Mouse (Mus musculus): Measurements from ENCODE around the gene Myzap. TPM values are rescaled to one million over a fixed set of nuclear protein-coding genes. Genes with fewer than 3 reads are reported as not detected.
A peak's percentile ranks its signal among the peaks of the same experiment; 100 is the strongest.
"Not testable (repeated sequence)": the region's sequence is repeated elsewhere in the genome, so short reads cannot be mapped to it uniquely, and the experiment has no call there.

The Myzap gene
- 100 to 1,000 TPM; 261 to 277 TPM for total RNA-seq (2021)

DNA sequence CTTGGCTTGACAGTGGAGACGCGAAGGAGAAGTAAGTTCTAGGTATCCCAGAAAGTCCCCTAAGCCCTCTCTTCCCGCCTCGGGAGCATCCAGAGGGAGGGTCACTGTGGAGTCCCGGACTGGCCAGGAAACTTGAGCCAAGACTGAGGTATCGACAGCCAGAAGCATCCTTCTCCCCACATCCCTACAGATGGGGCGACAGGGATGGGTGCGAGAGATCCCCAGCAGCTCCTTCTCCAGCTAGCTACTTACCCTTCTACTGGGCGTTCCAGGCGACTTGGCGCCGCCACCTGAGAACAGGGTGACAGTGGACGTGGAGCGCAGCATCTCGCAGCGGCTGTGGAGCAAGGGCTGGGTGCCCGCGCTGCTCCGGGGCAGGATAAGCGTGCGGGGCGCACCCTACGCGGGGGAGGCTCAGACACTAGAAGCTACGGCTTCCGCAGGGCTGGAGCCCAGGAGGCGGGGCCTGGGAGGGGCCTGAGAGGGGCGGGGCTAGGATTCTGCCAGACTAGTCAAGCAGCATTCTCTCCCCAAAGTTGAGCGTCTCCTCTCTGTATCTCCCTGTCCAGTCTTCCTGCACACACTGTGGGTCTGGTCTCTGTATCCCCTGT lies at the start of gene Myzap:
TSS of gene Myzap (minus strand) at position 423 of the 611 bp plus-strand sequence.
- DNase-seq = peak; percentile 97

DNA sequence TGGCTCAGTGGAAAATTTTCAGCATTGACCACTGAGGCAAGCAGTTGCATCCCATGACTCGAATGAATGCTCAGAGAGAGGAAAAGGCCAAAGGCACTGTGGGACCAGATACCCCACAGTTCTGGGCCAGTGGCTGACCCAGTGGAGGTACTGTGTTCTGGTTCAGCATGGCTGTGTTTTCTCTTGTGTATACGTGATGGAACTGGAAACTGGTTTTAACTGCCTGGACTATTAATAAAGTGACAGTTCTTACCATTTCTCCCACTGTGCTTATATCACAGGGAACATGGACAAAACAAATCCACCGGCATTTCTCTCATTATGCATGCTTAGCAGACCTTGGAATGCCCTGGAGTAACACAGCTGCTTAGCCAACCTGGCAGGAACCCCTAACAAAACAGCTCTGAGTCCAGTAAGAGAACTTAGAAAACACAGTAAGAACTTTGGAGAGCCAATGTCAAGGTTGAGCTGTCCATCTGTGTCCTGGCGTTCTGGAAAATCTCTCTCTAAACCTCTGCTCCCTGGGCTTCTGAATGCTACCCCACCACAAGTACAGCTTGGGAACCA lies 48.3 kb upstream of the Myzap start:
- DNase-seq = no peak

DNA sequence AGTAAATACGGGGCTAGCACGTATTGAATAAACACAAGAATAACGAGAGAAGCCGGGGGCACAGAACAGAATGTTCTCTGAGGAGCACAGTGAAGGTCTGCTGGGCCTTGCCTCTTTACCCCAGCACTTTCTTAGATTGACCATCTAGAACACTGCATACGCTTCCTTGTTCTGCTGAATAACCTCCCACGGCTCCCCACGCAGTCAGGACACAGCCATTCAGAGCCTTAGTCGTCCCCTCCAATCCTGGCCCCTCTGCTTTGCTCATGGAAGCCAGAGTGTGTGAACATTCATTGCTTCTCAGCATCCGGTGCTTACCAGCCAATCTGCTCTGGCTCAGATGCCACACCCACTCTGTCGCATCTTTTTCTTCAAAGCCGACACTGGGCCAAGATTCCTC lies 46.0 kb upstream of the Myzap start:
- no peak for DNase-seq

DNA sequence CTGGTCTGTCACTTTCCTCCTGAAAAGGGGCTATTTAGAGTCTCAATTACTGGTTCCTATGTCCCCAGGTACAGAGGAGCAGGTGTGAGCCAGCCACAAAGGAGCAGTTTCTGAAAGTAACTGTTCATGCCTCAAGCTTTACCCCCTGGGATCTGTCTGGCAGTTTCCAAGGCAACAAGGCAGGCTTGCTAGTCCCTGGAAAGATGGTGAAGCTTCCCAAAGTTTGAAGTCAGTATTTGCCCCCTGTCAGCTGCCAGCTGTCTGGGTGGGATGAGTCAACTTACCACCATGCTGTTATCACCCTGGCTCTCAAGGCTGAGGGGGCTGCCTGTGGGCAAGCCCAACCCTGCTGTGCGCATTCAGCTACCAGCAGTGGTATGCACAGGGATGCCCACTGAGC lies 44.7 kb upstream of the Myzap start:
- DNase-seq = no peak

DNA sequence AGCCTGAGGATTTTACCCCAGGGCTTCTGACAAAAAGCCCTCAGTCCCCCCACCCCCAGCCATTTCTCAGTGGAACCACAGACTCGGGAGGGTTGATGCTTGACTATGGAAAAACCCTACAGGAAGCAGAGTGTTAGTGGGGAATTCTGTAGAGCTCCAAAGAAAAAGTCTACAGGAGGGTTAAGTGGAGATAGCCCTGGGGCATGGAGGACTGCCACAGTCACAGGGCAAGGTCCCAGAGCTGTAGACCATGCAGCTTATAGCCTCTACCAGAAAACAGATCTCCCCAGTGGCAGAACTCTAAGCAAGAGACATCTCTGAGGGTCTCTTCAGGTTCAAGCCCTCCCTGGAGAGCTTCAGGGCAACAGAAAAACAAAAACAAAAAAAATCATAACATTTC lies 43.5 kb upstream of the Myzap start:
- no peak for DNase-seq

DNA sequence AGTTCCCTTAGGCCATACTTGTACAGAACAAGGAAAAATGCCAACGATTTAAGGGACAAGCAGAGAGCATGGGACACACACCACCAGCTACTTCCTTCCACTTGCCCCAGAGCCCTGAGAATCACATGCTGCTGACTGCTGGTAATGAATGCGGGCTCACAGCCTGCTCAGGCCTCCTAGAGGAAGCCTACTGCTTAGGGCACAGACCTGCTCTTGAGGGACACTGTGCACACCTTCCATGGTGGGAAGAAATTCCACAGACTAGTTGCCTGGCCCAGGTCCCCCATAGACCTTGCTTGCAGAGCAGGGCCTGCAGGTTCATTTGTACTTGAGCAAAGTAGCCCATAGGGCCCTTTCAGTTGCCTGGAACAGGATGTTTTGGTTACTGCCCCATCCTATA lies 42.8 kb upstream of the Myzap start:
- DNase-seq = no peak

DNA sequence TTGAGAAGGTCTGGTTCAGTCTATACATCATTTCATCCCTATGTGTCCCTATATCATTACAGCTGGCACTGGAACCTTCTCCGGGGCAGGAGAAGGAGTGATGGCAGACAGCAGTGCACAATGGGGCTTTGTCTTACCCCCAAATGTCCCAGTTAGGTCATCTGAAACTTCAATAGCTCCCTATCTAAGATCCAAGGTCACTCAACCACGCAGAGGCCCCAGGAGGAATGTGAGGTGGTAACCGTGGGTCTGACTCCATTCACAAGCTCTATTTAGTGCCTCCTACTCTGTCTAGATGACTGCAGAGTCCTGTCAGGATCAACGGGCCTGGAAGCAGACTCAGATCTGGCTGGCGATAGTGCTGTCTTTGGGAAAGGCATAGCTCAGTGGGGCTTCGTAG lies 36.8 kb upstream of the Myzap start:
- no peak for DNase-seq

DNA sequence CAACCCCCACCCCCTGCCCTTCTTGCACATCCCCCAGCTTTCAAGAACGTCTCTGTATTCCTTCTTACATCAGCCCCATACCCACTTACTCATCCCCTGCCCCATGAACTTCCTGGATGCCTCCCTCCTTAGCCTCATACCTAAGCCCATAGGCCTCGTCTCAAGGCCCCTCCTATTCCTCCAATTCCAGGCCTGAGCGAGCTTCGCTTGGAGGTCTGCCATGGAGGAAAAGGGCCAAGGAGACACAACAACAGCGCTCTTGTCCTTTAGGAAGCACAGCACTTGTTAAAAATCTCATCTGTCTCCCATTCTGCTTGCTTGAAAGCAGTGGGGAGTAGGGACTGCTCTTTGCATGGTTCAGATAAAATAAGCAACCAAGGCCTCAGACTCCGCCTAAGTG lies 36.1 kb upstream of the Myzap start:
- DNase-seq = peak; percentile 46

DNA sequence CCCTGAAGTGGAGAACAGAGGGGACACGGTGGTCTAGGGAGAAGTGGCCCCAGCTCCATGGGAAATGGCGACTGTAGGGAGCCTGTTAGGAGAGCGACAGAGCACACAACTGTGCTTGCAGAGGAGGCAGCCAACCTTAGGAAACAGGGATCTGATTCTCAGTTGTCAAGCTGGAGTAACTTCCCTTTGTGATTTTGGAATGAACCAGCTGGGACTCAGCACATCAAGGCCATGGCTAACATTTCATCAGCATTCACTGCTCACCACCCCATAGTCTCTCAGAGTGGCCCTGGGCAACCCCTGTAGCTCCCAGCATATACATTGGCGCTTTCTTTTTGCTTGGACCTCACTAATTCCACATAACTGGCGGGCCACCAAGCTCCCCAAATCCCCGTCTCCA lies 33.8 kb upstream of the Myzap start:
- no peak for DNase-seq

DNA sequence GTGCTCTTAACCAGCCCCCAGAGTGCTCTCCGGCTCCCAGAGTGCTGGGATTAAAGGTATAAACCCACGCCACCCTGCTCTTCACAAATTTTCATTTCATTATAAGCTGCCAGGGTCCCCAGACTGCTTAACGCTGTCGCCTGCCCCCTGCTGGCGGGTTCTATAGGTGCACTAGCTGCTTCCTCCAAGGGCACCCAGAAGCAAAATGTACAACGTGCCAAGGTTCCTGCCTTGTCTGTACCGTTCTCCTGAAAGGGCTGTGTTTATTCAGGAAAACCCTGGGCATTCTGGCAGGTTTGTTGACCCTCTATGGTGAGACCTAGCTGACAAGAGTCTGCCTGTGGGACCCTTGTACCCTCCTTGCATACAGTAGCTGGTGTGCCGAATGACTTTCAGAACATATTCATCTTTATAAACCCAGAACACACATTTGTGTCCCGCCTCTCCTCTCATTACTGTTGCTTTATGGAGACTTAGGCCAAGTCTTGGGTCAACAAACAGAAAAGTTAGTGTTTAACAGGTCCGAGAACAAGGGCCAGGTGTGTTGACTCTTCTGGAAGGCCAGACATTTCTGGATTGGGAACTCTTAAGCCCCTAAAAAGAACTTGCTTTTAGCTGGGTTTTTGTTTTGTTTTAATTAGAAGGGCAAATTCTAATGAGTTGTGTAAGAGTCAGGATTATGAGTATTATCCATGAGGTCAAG lies 32.8 kb upstream of the Myzap start:
- peak; percentile 82 for DNase-seq

DNA sequence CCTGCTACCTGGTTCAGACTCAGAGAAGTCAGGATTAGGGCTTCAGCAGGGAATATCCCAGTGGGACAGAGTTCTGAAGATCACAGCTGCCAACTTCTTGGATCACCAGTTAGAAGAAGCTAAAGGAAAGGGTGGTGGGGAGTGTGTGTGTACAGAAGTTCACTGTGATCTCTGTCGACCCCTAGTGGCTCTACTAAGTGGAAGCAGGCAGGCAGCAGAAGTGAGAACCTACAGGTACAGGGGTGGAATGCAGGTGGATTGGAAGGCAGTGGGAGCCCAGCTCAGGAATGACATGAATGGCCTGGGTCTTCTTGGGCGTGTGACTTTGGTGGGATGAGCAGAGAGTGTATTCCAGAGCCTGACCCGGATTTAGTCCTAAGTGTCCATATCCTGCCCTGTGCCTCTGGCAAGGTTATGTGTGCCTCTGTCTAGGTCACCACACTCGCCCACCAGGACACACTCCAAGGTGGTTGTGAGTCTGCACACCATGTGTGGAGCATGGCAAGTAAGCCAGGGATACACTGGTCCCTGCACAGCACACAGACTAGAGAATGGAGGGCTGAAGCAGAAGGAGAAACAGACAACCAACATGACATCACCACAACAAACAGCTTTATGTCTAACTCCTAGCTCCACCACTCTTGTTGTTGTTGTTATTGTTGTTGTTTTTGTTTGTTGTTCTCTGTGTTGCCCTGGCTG lies 31.9 kb upstream of the Myzap start:
- peak; percentile 37 for DNase-seq

DNA sequence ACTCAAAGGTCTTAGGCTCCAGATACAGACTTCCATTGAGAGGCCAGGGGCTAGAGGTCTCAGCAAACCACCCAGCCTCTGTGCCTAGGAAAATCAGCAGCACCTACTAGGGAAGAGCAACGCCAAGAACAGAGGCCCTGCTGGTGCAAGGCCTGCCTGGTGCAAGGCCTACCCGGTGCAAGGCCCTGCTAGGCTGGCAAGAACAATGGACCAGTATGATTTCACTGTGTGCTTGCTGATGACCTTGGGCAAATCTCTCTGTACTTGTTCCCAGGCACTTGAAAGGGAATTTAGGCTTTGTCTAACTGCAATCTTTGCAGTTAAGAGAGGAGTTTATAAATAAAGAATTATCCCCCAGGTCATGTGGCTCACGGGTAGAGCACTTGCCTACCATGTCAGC lies 30.4 kb upstream of the Myzap start:
- DNase-seq = no peak

DNA sequence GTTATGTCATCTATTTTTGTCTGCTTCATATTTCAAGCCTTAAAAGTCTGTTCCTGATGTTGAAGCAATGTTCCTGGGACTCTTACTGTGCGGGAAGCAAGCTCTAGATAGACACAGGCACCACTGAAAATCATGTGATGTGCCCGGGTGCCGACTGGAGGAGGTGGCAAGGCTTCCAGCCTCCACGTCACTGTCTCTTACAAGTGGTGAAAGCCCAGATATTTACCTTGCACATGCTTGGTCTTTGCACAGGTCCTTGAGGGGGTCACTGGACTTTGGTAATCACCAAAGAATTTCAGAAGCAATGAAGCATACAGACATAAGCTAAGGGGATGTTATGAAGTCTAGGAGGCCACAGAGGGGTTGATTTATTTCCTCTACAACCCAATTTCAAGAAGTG lies 29.8 kb upstream of the Myzap start:
- no peak for DNase-seq

DNA sequence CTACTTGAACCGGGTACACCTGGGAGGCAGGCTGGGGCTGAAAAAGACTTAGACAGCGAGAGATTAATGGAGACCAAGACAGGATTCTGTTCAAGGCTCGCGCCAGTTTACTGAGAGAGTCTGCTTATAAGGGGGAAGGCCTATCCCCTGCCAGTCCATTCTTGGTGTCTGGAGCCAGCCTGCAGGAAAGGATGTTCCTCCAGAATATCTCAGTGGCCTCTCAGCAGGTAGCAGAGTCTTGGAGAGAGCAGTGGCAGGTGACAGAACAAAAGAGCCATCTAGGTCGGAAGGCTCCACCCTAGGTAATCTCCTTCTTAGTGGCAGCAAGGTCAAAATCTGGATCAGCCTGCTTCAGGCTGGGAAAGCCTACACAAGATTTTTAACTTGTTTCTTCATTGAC lies 28.0 kb upstream of the Myzap start:
- DNase-seq = not testable (repeated sequence)

DNA sequence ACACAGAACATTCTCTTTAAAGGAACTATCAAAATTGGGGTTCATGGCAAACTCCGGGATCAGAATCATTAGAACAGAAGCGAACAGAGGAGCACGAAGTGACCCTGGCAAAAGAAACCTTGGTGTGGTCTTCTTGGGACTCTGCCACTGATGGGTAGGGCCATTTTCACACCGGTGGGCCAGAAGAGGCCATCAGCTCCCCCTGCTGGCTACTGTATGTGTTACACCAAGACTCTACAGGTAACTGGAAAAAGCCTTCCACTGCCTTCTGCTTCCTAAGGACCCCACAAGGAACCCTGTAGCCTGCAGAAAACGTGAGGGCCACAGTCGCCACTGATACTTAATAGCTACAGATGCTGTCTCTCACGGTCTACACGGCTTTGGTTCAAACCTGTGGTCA lies 25.2 kb upstream of the Myzap start:
- peak; percentile 66 for DNase-seq

DNA sequence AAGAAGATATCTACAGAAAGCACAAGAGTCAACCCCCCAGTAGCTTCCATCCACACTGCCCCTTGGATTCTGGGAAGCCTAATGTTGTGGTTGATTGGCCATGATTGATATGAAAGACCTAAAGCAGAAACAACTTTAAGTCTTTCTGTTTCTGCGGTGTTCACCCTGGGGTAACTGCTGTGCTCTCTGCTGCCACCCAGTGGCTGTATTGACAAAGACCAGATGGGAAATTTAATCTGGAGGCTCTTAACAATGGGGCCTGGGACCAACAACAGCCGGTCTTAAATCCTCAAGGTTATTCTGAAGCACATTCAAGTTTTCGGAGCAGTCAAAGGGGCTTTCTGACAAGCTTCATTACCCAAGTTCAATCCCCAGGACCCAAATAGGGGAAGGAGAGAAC lies 24.0 kb upstream of the Myzap start:
- DNase-seq = peak; percentile 92

DNA sequence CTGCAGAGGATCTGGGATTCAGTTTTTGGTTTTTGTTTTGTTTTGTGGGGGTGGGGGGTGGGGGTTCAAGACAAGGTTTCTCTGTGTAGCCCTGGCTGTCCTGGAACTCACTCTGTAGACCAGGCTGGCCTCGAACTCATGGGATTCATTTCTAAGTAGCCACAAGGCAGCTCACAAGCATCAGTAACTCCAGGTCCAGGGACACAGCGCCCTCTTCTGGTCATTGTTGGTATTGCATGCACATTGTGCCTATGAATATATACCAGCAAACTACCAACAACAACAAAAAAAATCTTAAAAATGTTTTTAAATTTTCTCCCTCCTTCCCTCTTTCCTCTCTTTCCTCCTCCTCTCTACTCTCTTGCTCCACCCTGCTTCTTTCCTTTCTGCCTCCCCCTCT lies 22.5 kb upstream of the Myzap start:
- DNase-seq = peak; percentile 82

DNA sequence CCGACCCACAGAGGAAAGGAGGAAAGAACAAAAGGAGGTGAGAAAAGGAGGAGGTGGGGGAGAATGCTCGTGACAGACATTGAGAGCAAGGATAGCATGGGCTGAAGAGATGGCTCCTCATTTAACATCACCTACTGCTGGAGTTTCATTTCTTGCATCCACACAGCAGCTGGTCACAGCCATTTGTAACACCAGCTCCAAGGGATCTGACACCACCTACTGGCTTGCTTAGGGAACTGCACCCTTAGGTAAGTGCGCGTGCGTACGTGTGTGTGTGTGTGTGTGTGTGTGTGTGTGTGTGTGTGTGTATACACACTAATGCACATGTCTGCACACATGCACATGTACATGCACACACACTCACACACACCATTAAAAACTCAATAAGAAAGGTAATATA lies 20.8 kb upstream of the Myzap start:
- peak; percentile 51 for DNase-seq

DNA sequence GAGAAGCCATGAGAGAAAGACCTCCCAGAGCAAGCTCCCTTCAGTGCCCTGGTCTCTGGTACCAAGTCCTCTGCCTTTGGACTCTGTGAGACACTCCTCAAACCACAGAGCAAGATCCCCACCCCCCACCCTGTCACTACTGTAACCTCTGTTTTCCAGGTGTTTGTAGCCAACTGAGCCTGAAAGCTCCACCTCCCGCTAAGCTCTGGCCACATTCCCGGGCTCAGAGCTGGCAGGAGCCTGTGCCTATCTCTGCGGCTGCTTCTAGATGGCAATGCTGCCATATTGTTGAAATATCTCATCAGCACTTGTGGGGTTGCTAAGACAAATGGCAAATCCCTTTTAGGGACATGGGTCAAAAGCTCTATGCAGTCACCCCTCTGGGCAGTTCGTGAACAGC lies 19.7 kb upstream of the Myzap start:
- peak; percentile 55 for DNase-seq

DNA sequence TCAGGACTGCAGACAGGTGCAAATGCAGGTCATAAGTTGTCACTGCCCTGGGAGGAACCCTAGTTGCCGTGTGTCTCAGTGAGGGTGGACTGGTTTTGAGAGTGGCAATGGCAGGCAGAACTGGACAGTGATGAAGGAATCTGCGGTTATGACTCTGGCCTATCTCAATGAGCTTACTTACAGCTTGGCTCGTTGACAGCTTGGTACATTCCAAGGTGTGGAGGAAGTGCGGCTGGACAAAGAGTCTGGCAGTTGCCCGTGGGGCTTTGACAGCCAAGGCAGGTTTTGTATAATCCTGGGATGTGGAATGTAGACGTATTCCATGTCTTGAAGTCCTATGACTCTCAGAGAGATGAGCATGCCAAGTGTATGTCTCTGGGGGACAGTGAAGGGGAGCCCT lies 16.9 kb upstream of the Myzap start:
- peak; percentile 20 for DNase-seq

DNA sequence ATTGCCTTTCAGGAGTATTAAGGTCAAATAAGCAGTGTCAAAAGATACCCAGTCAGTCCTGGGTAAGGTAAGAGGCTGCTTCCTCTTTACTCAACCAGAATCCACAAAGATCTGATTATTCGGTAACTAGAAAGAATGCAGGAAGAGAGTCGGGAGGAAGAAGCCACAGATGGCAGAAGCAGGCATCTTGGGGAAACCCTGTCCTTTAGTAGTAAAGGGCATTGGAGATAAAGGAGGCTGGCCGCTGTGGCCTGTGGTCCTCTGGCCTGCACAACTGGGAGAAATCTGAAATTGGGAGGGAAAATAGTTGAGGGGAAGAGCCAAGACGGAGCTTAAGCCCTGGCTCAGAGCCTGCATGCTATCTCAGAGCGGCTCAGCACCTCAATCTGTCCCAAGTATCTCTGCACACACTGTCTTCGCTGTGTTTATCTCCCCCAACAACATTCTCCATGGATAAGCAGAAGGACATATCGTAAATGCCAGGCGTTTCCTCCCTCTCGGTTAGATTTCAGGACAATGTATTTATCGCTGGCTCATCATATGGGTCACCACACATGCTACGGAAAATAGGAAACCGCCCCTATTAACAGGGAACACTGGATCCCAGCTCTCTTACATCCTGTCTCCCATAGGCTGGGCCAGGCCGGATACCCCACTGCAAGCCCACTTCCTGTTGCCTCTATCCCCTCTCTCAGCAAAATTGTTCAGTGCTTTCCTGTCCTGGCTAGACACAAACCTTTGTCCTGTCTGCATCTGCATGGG lies 14.3 kb upstream of the Myzap start:
- DNase-seq = peak; percentile 37

DNA sequence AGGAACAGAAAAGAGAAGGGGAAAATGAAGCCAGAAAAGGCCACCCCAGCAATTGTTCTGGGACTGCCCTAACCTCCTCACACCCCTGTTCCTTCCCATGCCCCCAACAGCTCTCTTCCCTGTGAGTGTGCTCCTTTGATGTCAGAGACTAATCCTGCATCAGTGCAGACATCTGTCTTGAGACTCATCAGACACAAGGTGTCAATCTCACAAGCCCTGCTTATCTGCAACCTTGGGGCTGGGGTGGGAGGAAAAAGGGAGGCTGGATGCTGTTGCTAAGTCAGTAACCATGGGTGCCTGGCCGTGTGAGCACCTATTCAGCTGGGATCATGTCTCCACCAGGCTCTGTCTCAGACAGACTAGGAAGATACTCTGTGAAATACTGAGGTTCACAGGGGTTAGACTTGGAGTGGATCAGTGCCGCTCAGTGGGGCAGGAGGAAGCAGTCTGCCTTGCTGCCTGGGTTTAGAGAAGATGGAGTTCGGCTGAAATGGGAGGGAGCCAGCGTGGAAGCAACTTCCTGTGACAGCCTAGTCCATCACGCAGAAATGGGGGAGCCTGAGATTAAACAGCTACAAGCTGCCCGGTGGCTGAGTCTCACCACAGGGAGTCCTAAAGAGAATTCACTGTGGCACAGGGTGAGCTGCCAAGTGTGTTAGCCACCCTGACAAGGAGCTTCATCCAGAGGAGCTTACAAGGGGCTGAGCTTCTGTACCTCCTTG lies 12.9 kb upstream of the Myzap start:
- no peak for DNase-seq
